Mouse (Mus musculus) stomach, postnatal 0 days (tissue): ENCODE data around the gene Diaph3. TPM values are rescaled to one million over a fixed set of nuclear protein-coding genes. Genes with fewer than 3 reads are reported as not detected.
"Not testable (repeated sequence)": the region's sequence is repeated elsewhere in the genome, so short reads cannot be mapped to it uniquely, and the experiment has no call there.

Experiments
- ATAC-seq: fragments of 200-750 bp; cut with Nextera tagmentation; 2 replicates; pipeline ENCODE4 v1.8.0; 2017; ENCODE audit not compliant: low FRiP score, low TSS enrichment
- DNase-seq: peaks from one replicate; pipeline ENCODE4 v3.0.0-alpha.2; 2016; ENCODE audit warnings: low spot score
- H3K27ac ChIP-seq: fragments of 300-500 bp; sonication (generic); replicated peaks from 2 replicates; pipeline ENCODE4 v1.5.1; 2014; ENCODE audit warnings: mild to moderate bottlenecking, control low read depth
- H3K27me3 ChIP-seq: fragments of 300-500 bp; sonication (generic); 2 replicates; pipeline ENCODE4 v1.6.1; 2014; ENCODE audit warnings: low read length; ENCODE audit not compliant: control insufficient read depth, insufficient read depth
- H3K36me3 ChIP-seq: fragments of 300-500 bp; sonication (generic); 2 replicates; pipeline ENCODE4 v1.6.1; 2014; ENCODE audit warnings: low read length, mixed read lengths; ENCODE audit not compliant: control insufficient read depth, insufficient read depth
- H3K4me1 ChIP-seq: fragments of 300-500 bp; sonication (generic); replicated peaks from 2 replicates; pipeline ENCODE4 v1.6.1; 2014; ENCODE audit warnings: antibody characterized with exemption; ENCODE audit not compliant: control insufficient read depth, insufficient read depth
- H3K4me2 ChIP-seq: fragments of 300-500 bp; sonication (generic); replicated peaks from 2 replicates; pipeline ENCODE4 v1.6.1; 2014; ENCODE audit warnings: low read depth, mild to moderate bottlenecking, control low read depth, moderate library complexity
- H3K4me3 ChIP-seq: fragments of 300-500 bp; sonication (generic); 2 replicates; pipeline ENCODE4 v1.5.1; 2014; ENCODE audit warnings: low read depth, low read length, control low read depth
- H3K9ac ChIP-seq: fragments of 300-500 bp; sonication (generic); 2 replicates; pipeline ENCODE4 v1.6.1; 2014; ENCODE audit warnings: mild to moderate bottlenecking, low read length, control low read depth, mixed read lengths
- H3K9me3 ChIP-seq: fragments of 300-500 bp; sonication (generic); 2 replicates; pipeline ENCODE4 v1.6.1; 2016; ENCODE audit warnings: low read length; ENCODE audit not compliant: control insufficient read depth
- CTCF ChIP-seq: IDR thresholded peaks from 2 replicates; pipeline ENCODE4 v1.5.1; 2016; ENCODE audit warnings: antibody characterized with exemption, low read depth, mild to moderate bottlenecking, moderate library complexity
- EP300 ChIP-seq: optimal IDR thresholded peaks from 2 replicates; pipeline ENCODE3; 2016; ENCODE audit warnings: antibody characterized with exemption
- WGBS: fragments of 180-500 bp; shearing (Covaris S2); extraction: QIAGEN DNeasy Blood & Tissue Kit; methylation state at CpG from one replicate; pipeline ENCODE4 v1.1.7; 2014; 5-methylcytosine and 5-hydroxymethylcytosine counted together
- polyA plus RNA-seq: library from polyadenylated mRNA; unstranded; fragments of >200 nt; fragmentation: Nextera tagmentation; extraction: Ambion mirVana; gene quantifications from 2 replicates; pipeline ENCODE4 v1.2.1, GENCODE M21; 2015

Gene Diaph3
- polyA plus RNA-seq, 1 experiment from 2014 or later = 3.5 TPM

DNA sequence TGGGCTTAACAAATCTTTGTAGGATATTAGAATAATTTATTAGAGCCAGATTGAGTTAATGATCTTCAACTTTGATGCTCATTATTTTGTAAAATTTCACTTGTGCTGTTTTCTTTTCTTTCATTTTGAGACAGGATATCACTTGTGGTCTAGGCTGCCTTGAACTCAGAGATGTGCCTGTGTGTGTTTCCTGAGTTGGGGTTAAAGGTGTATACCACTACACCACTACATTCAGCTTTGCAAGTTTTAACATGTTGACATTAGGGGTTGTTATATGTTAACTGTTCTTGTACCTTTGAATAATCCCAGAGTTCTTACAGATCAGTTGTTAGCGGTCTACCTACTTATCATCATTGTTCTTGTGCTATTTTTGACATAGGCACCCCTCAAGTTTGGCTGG lies 404.4 kb downstream of the Diaph3 start:
- H3K27ac ChIP-seq = no peak overlapping the region
- no peak overlapping the region for H3K4me3 ChIP-seq
- no peak overlapping the region for H3K9ac ChIP-seq
- H3K27me3 ChIP-seq = no peaks in the 10 kb centered on the region
- no peaks in the 10 kb centered on the region for H3K4me1 ChIP-seq
- ATAC-seq (no peak), DNase-seq (no peak)
- no peaks in the 10 kb centered on the region for H3K36me3 ChIP-seq
- TF ChIP-seq EP300 (no peak), CTCF (no peak)
- H3K4me2 ChIP-seq = no peak overlapping the region
- 78% methylated on average over 1 of the region's 1 CpGs for WGBS
- H3K9me3 ChIP-seq = no peaks in the 10 kb centered on the region

DNA sequence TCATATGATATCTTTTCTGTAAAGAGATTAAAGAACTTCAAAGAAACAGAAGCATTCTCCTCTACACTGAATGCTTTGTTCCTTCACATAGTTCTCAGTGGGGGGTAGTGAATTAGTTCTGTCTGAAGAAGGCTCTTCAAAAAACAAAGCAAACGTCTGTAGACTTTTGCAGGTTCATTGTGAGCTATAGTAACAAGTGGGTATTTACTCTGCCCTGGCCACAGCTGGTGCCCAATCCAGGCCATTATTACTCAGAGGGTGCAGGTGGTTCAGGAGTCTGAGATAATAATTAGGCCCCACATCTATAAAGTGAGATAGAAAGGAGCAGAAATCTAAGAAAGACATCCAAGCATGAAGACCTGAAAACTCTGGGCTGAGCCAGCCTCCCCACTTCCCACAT lies 409.7 kb downstream of the Diaph3 start:
- ATAC-seq (no peak), DNase-seq (no peak)
- H3K27me3 ChIP-seq = no peaks in the 10 kb centered on the region
- H3K4me3 ChIP-seq = no peak overlapping the region
- 38% methylated on average over 1 of the region's 1 CpGs for whole genome bisulfite sequencing
- H3K4me1 ChIP-seq = no peaks in the 10 kb centered on the region
- no peaks in the 10 kb centered on the region for H3K36me3 ChIP-seq
- no peak overlapping the region for H3K27ac ChIP-seq
- H3K4me2 ChIP-seq = no peak overlapping the region
- no peak overlapping the region for H3K9ac ChIP-seq
- no peaks in the 10 kb centered on the region for H3K9me3 ChIP-seq
- no peak for TF ChIP-seq CTCF
- no peak for TF ChIP-seq EP300

DNA sequence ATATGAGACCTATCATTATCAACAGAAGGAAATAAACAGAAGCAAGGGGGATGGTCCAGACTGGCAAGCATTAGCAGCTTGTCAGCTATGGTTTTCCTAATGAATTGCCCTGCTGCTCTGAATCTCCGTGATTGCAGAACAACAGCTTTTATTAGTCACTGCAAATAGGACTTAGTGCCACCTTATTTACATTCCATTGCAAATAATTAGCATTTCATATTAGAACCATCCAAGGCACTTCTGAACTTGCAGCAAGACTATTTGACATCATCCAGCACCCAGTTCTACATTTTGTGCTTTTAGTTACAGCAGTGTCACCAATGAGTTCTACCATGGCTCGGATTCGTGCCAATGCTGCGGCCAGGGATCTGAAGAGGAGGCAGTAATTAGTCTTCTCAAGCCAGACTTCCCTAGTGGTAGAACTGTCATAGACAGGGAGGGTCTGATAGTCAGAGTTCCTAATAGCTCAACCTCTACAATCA lies 411.4 kb downstream of the Diaph3 start:
- DNase-seq (no peak), ATAC-seq (no peak)
- no peak overlapping the region for H3K27ac ChIP-seq
- no peak overlapping the region for H3K9ac ChIP-seq
- no peaks in the 10 kb centered on the region for H3K9me3 ChIP-seq
- WGBS = 54% methylated on average over 4 of the region's 4 CpGs
- no peaks in the 10 kb centered on the region for H3K27me3 ChIP-seq
- no peaks in the 10 kb centered on the region for H3K36me3 ChIP-seq
- no peak overlapping the region for H3K4me3 ChIP-seq
- no peak for TF ChIP-seq CTCF
- TF ChIP-seq EP300 = no peak
- H3K4me2 ChIP-seq = no peak overlapping the region
- no peaks in the 10 kb centered on the region for H3K4me1 ChIP-seq

DNA sequence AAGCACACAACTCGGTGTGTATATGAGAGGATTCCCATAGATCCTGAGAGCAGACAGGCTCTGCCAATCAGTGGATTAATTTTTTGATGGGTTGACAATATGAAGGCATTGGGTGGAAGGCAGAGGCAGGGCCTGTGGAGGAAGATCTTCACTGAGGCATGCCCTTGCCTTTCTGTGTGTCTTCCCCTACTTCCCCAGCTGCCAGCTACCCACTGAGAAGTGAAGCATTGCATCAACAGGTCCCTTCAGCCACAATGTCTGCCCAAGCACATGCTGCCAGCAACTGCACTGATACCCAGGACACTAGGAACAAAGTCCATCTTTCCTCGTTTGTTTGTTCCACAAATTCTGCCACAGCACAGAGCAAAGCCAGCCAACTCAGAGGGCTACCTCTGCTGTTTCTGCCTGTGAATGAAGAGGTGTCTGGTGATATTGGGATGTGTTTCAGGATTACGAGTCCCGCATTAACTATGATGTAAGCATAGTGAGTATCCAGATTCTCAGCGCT lies 413.4 kb downstream of the Diaph3 start:
- no peaks in the 10 kb centered on the region for H3K9me3 ChIP-seq
- no peak overlapping the region for H3K9ac ChIP-seq
- DNase-seq (no peak), ATAC-seq (no peak)
- TF ChIP-seq CTCF (no peak), EP300 (no peak)
- no peaks in the 10 kb centered on the region for H3K36me3 ChIP-seq
- no peak overlapping the region for H3K4me2 ChIP-seq
- H3K27ac ChIP-seq = no peak overlapping the region
- no peaks in the 10 kb centered on the region for H3K4me1 ChIP-seq
- H3K27me3 ChIP-seq = no peaks in the 10 kb centered on the region
- 89% methylated on average over 5 of the region's 5 CpGs for WGBS
- no peak overlapping the region for H3K4me3 ChIP-seq

DNA sequence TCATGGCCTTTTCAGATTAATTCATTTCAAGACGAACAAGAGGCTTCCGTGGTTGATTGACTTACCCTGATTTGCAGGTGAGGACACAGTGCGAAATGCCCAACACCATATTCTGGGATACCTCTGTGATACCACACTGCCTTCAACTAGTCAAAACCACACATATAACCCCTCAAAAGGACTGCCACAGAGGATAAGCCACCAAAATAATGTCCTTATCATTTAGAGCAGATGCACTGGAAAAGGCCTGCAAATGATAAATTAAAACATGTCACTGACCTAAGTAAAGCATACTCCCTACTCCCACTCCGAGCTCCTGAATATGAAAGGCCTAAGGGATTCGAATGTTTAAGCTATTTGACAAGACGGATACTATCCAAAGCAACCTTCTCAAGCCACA lies 419.3 kb downstream of the Diaph3 start:
- Histone ChIP-seq H3K9me3 (no peaks in the 10 kb centered on the region), H3K4me2 (no peak overlapping the region), H3K36me3 (no peaks in the 10 kb centered on the region), H3K27me3 (no peaks in the 10 kb centered on the region), H3K27ac (no peak overlapping the region), H3K4me1 (no peaks in the 10 kb centered on the region), H3K4me3 (no peak overlapping the region), H3K9ac (no peak overlapping the region)
- TF ChIP-seq EP300 (no peak), CTCF (no peak)
- ATAC-seq (no peak), DNase-seq (no peak)
- 84% methylated on average over 6 of the region's 6 CpGs for WGBS

DNA sequence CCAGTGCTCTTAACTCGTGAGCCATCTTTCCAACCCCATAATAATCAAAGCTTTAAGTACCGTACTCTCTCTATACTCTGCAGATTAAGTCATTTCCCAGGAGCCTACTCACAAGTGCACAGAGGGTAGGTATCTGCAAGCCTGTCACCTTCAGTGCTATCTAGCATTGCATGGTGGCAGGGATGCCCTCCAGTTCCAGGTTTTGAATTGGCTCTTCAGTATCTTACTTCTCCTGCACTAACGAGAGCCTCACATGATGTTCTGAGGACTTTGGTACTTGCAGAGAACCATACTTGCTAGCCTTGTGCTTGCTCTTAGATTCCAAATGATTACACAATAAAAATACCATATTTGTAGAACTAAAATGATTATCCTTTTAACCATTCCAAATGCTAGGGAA lies 420.0 kb downstream of the Diaph3 start:
- 84% methylated on average over 3 of the region's 3 CpGs for WGBS
- no peak for ATAC-seq
- no peaks in the 10 kb centered on the region for H3K4me1 ChIP-seq
- no peak overlapping the region for H3K4me2 ChIP-seq
- no peak overlapping the region for H3K27ac ChIP-seq
- no peak overlapping the region for H3K4me3 ChIP-seq
- TF ChIP-seq EP300 = no peak
- no peak for TF ChIP-seq CTCF
- no peak overlapping the region for H3K9ac ChIP-seq
- H3K9me3 ChIP-seq = no peaks in the 10 kb centered on the region
- no peak for DNase-seq
- no peaks in the 10 kb centered on the region for H3K36me3 ChIP-seq
- no peaks in the 10 kb centered on the region for H3K27me3 ChIP-seq

DNA sequence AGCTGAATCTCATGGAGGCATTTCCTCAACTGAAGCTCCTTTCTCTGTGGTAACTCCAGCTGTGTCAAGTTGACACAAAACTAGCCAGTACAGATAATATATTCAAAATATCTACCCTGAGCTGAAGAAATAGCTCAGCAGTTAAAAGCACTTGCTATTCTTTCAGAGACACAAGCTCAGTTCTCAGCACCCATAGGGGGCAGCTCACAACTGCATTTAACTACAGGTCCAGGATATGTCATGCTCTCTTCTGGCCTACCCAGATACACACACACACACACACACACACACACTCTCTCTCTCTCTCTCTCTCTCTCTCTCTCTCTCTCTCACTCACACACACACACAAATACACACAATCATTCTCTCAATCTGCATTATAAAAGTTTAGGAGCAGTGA lies 420.6 kb downstream of the Diaph3 start:
- not testable (repeated sequence) for DNase-seq, H3K27ac ChIP-seq, H3K9me3 ChIP-seq, H3K4me3 ChIP-seq, ATAC-seq, H3K9ac ChIP-seq, H3K36me3 ChIP-seq, H3K27me3 ChIP-seq, H3K4me2 ChIP-seq, H3K4me1 ChIP-seq
